ENCODE assay signal across 23 mouse cellular contexts in genomic region chr16:36918505-36918904, GRCm38 (mm10). TPM values are rescaled to one million over a fixed set of nuclear protein-coding genes. Genes with fewer than 3 reads are reported as not detected.
"Had no signal": no experiment of that assay in that cellular context is flagged by ENCODE, and none has a peak within 500 bp of the region (broad histone marks: within the 10 kb centered on the region; RNA-seq: fewer than 3 reads in every experiment).

No protein-coding gene starts in this region.

- H3K27ac ChIP-seq: hindbrain, embryonic 13.5 days; hindbrain, embryonic 15.5 days; hindbrain, postnatal 0 days; kidney, embryonic 15.5 days; kidney, postnatal 0 days; limb, embryonic 13.5 days; limb, embryonic 15.5 days; liver, embryonic 12.5 days; liver, embryonic 14.5 days had no signal

- H3K4me3 ChIP-seq: heart, embryonic 12.5 days; hindbrain, embryonic 13.5 days; hindbrain, embryonic 15.5 days; kidney, embryonic 15.5 days; limb, embryonic 13.5 days; limb, embryonic 15.5 days; liver, embryonic 12.5 days had no signal

- DNase-seq: gastrocnemius, postnatal 14 days; gastrocnemius, postnatal 36 days; heart, adult 18-20 months; heart, postnatal 10 days; kidney, adult 11 months; kidney, adult 2 months; kidney, adult 9 months; kidney, postnatal 14 days; kidney, postnatal 36 days; layer of hippocampus, adult 9-11 months; layer of hippocampus, postnatal 36 days; left cerebral cortex, postnatal 4 days had no signal

RNA-seq across cellular contexts. Expression of gene Eaf2, which starts 43.7 kb away (rescaled TPM):
- total RNA-seq: gastrocnemius, postnatal 36 days; hematopoietic stem cell, adult 5-6 weeks had no signal
